Mouse (Mus musculus) T-helper 1 cell (primary cell): ENCODE data around the gene Cd163.

ENCODE experiments used
- in situ Hi-C: fragments of 300-600 bp; cut with MboI, MseI; formaldehyde crosslinking; loops from one replicate; pipeline ENCODE4 v1.15.1; 2025; ENCODE audit warnings: high pct_unique_total_duplicates

The Cd163 gene

GRCm38 (mm10) chr6:124360549-124360948 is 56.1 kb downstream of the Cd163 start:
- in situ Hi-C loops = no loop called here

DNA sequence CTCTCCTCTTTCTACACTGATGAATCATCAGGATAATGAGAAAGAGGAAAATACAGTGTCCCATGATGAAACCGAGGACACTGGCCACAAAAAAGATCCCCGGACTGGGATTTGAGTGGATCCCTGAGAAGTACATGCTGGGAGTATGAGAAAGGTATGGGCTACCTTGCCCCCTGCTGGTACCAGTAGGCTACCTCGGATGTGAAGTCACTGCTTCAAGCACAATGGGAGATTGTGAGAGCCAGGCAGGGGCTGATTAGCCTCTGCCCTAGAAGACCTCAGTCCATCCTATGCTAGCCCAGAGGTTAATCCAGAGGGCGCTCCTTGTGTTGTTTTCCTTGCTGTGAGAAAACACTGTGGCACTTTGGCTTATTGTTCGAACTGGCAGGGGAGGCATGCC is 59.9 kb downstream of the Cd163 start:
- in situ Hi-C loops = no loop called here

DNA sequence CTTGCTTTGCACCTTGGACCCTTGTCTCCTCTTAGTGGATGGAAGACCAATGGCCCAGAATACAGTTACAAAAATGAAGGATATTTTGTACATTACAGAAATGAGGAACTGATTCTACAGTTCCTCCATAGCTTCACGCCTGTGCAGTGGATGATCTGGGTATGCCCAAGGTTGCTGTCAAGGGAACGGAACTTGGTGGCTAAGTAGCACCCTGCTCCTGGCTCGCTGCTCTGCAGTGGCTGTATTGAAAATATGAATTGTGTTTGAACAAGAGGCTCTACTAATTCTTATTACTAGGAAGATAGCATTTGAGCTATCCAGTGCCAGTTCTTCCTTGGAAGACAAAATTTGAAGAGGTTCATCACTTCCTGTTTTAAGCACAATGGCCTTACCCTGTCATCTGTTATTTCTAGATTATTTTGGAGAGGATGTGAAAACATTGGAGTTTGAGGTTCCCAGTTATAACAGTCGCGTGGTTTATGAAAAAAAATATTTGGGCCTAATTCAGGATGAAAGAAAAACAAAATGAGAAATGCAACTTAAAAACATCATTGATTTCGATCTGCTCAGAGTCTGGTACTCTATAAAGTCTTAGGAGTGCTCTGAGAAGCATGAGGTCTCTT is 69.2 kb downstream of the Cd163 start:
- in situ Hi-C loops = no loop called here

DNA sequence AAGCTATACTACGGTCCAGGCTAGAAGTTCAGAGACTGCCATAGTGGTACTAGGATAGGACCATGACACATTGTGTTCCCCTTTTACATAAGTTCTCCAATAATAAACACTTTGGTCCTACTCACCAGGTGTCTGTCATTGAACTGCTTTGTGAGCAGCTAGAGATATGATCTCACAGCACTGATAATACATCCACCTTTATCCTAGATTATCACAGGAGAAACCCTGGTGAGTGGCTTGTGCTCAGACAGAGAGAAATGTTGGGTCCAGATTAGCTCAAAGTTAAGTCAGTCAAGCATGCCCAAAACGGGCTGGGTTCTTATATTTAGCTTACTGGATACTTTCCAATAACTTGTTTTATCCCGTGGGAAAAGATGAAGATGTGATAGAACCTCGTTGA is 70.2 kb downstream of the Cd163 start:
- in situ Hi-C loops = loop anchor here (5.0 kb wide), 2 partner anchors 112 to 442 kb away; no protein-coding TSS in a partner anchor

DNA sequence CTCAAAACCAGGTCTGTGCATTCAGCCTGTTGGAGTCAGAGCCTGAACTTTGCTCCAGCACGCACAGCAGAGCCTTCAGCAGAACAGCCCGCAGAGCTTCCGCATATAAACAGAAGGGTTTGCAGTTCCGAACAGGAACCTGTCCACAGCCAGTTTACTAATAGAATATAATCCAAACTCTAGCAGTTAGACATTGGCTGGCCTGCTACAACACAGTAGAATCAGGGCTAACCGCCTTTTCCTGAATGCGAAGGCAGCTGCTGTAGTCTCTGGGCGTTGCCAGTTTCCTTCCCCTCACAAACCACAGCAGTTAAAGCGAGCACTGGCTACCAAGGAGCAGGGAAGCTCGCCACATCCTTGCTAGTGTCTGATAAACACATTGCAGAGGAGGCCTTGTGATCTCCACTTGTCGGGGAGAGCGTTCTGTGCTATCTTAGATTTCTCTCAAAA is 71.0 kb downstream of the Cd163 start:
- in situ Hi-C loops = loop anchor here (5.0 kb wide), 2 partner anchors 113 to 443 kb away; no protein-coding TSS in a partner anchor

GRCm38 (mm10) chr6:124376311-124376710 is 71.9 kb downstream of the Cd163 start:
- in situ Hi-C loops = loop anchor here (5.0 kb wide), 2 partner anchors 114 to 444 kb away; no protein-coding TSS in a partner anchor

DNA sequence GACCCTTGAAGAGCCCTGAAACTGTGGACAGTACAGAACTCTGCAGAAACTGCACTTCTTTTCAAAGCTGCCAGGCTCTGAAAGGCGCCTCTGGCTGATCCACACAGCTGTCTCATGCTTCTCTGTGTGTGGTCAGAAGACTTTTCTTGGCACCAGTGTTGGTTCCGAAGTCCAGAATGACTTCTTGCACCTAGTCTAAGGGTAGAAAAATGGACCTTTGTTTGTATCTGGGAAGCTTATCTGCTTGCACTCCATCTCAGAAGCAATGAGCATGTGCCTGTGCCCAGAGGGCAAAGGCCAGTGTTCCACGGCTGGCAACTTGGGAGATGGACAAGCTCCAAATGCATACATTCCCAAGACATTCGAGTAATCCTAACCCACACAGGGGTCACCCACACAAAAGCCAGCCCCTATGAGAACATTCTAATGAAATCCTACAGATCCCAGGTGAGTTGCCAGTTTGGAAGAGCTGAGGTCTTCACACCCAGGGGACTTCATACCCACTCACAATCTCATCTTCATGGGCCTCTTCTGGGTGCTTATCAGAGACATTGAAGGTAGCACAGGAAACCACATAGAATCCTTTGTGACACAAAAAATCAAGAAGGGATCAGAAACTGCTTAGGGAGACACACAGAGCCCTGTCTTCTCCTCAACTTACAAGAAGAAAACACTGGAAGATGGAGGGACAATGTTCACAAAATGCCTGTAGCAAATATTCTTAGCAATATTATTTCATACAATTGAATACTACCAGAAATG is 73.2 kb downstream of the Cd163 start:
- in situ Hi-C loops = loop anchor here (5.0 kb wide), 2 partner anchors 115 to 445 kb away; no protein-coding TSS in a partner anchor

DNA sequence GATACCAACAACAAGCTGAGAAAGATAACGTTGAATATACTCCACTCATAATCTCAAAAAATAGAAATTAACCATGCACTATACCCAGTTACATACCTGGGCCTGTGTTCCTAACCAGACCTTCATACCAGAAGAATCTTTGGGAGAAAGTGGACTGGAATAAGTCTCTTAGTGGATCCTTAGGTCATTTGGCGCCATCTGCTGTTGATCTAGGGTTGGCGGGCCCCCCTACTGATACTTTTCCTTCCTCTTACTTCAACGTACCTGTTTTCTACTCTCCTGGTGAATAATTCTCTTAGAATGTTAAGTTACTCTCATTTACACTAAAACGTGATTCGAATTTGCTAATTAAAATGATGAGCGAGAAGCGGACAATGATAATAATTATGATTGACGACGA is 74.9 kb downstream of the Cd163 start:
- in situ Hi-C loops = loop anchor here (5.0 kb wide), 2 partner anchors 117 to 447 kb away; no protein-coding TSS in a partner anchor
